Mouse (Mus musculus) stomach, embryonic 14.5 days (tissue): ENCODE results near the gene Gtf3c1. TPM values are rescaled to one million over a fixed set of nuclear protein-coding genes. Genes with fewer than 3 reads are reported as not detected.

ENCODE experiments used
- ATAC-seq: fragments of 200-750 bp; cut with Nextera tagmentation; 2 replicates; pipeline ENCODE4 v1.8.0; 2017; ENCODE audit warnings: low read depth, moderate TSS enrichment; ENCODE audit not compliant: insufficient number of reproducible peaks, insufficient read depth, low FRiP score
- H3K27ac ChIP-seq: fragments of 300-500 bp; sonication (generic); 2 replicates; pipeline ENCODE4 v1.5.1; 2014; ENCODE audit warnings: mild to moderate bottlenecking, low read length, moderate library complexity, mixed read lengths
- H3K27me3 ChIP-seq: fragments of 300-500 bp; sonication (generic); 2 replicates; pipeline ENCODE4 v1.6.1; 2014; ENCODE audit warnings: low read length, control low read depth, mixed read lengths; ENCODE audit not compliant: control insufficient read depth, insufficient read depth
- H3K36me3 ChIP-seq: fragments of 300-500 bp; sonication (generic); 2 replicates; pipeline ENCODE4 v1.6.1; 2014; ENCODE audit warnings: mild to moderate bottlenecking, control low read depth, low read length, moderate library complexity, mixed read lengths; ENCODE audit not compliant: control insufficient read depth, insufficient read depth
- H3K4me1 ChIP-seq: fragments of 300-500 bp; sonication (generic); 2 replicates; pipeline ENCODE4 v1.6.1; 2014; ENCODE audit warnings: low read length, control low read depth, mixed read lengths; ENCODE audit not compliant: control insufficient read depth, insufficient read depth
- H3K4me2 ChIP-seq: fragments of 300-500 bp; sonication (generic); replicated peaks from 2 replicates; pipeline ENCODE4 v1.6.1; 2014; ENCODE audit warnings: low read depth, low read length, control low read depth
- H3K4me3 ChIP-seq: fragments of 300-500 bp; sonication (generic); 2 replicates; pipeline ENCODE4 v1.5.1; 2014; ENCODE audit warnings: low read depth, low read length, control low read depth
- H3K9ac ChIP-seq: fragments of 300-500 bp; sonication (generic); replicated peaks from 2 replicates; pipeline ENCODE4 v1.6.1; 2014; ENCODE audit warnings: low read depth, mild to moderate bottlenecking, control low read depth, low read length, moderate library complexity, mixed read lengths
- H3K9me3 ChIP-seq: fragments of 300-500 bp; sonication (generic); 2 replicates; pipeline ENCODE4 v1.6.1; 2016; ENCODE audit warnings: low read depth, low read length, control low read depth; ENCODE audit not compliant: control insufficient read depth
- WGBS: fragments of 180-500 bp; shearing (Covaris S2); extraction: QIAGEN DNeasy Blood & Tissue Kit; methylation state at CpG from one replicate; pipeline ENCODE4 v1.1.7; 2014; 5-methylcytosine and 5-hydroxymethylcytosine counted together
- polyA plus RNA-seq: library from polyadenylated mRNA; unstranded; fragments of >200 nt; fragmentation: Nextera tagmentation; extraction: Ambion mirVana; gene quantifications from 2 replicates; pipeline ENCODE4 v1.2.1, GENCODE M21; 2014

Gene Gtf3c1
- polyA plus RNA-seq, 1 experiment from 2014 or later: 37.7 TPM

GRCm38 (mm10) chr7:125645413-125645812 lies 62.2 kb downstream of the Gtf3c1 start:
- ATAC-seq: no peak
- no peaks in the 10 kb centered on the region for H3K4me1 ChIP-seq
- no peak overlapping the region for H3K27ac ChIP-seq
- peaks cover 92% of the 10 kb centered on the region for H3K36me3 ChIP-seq
- H3K4me2 ChIP-seq: no peak overlapping the region
- no peak overlapping the region for H3K9ac ChIP-seq
- H3K9me3 ChIP-seq: no peaks in the 10 kb centered on the region
- H3K27me3 ChIP-seq: no peaks in the 10 kb centered on the region
- WGBS: 91% methylated on average over 7 of the region's 7 CpGs
- H3K4me3 ChIP-seq: no peak overlapping the region

GRCm38 (mm10) chr7:125643880-125644279 lies 63.7 kb downstream of the Gtf3c1 start:
- peaks cover 80% of the 10 kb centered on the region for H3K36me3 ChIP-seq
- no peaks in the 10 kb centered on the region for H3K27me3 ChIP-seq
- WGBS: 87% methylated on average over 6 of the region's 6 CpGs

GRCm38 (mm10) chr7:125638870-125639386 lies 68.7 kb downstream of the Gtf3c1 start:
- peak; percentile 47; the same call in 1 of the 2 replicates for ATAC-seq
- Histone ChIP-seq H3K4me3 (no peak overlapping the region), H3K4me1 (no peaks in the 10 kb centered on the region), H3K4me2 (no peak overlapping the region), H3K9ac (no peak overlapping the region), H3K36me3 (peaks cover 32% of the 10 kb centered on the region), H3K27ac (no peak overlapping the region), H3K9me3 (no peaks in the 10 kb centered on the region), H3K27me3 (no peaks in the 10 kb centered on the region)
- WGBS: 52% methylated on average over 9 of the region's 9 CpGs

More at GRCm38 (mm10) chr7:125643880-125644279, 63.7 kb downstream of the Gtf3c1 start:
- Histone ChIP-seq H3K4me1 (no peaks in the 10 kb centered on the region), H3K9me3 (no peaks in the 10 kb centered on the region), H3K27ac (no peak overlapping the region), H3K4me3 (no peak overlapping the region), H3K4me2 (no peak overlapping the region), H3K9ac (no peak overlapping the region)
- no peak for ATAC-seq

GRCm38 (mm10) chr7:125638376-125638775 lies 69.2 kb downstream of the Gtf3c1 start:
- Histone ChIP-seq H3K27ac (no peak overlapping the region), H3K9me3 (no peaks in the 10 kb centered on the region), H3K9ac (no peak overlapping the region), H3K4me3 (no peak overlapping the region), H3K4me2 (no peak overlapping the region), H3K4me1 (no peaks in the 10 kb centered on the region), H3K27me3 (no peaks in the 10 kb centered on the region), H3K36me3 (peaks cover 26% of the 10 kb centered on the region)
- 75% methylated on average over 6 of the region's 6 CpGs for WGBS
- ATAC-seq: no peak

- H3K9me3 ChIP-seq: no peaks in the 10 kb centered on the region
- WGBS: 84% methylated on average over 8 of the region's 8 CpGs
- H3K27me3 ChIP-seq: no peaks in the 10 kb centered on the region
- H3K27ac ChIP-seq: no peak overlapping the region
- no peak for ATAC-seq
- peaks cover 3% of the 10 kb centered on the region; the same call in 1 of the 2 replicates for H3K4me1 ChIP-seq
- H3K9ac ChIP-seq: no peak overlapping the region
- peaks cover 20% of the 10 kb centered on the region for H3K36me3 ChIP-seq
- no peak overlapping the region for H3K4me3 ChIP-seq
- H3K4me2 ChIP-seq: no peak overlapping the region
Observed at GRCm38 (mm10) chr7:125637220-125638140, 70.1 kb downstream of the Gtf3c1 start.

GRCm38 (mm10) chr7:125630989-125631388 lies 76.6 kb downstream of the Gtf3c1 start:
- Histone ChIP-seq H3K4me1 (peaks cover 9% of the 10 kb centered on the region; the same call in 1 of the 2 replicates), H3K27ac (no peak overlapping the region), H3K9me3 (no peaks in the 10 kb centered on the region; the same call in 1 of the 2 replicates), H3K36me3 (no peaks in the 10 kb centered on the region), H3K4me3 (no peak overlapping the region), H3K9ac (no peak overlapping the region), H3K27me3 (no peaks in the 10 kb centered on the region), H3K4me2 (no peak overlapping the region)
- 80% methylated on average over 3 of the region's 3 CpGs for WGBS
- no peak for ATAC-seq

GRCm38 (mm10) chr7:125630317-125630716 lies 77.3 kb downstream of the Gtf3c1 start:
- 58% methylated on average over 4 of the region's 4 CpGs for WGBS

GRCm38 (mm10) chr7:125625829-125626228 lies 81.8 kb downstream of the Gtf3c1 start:
- Histone ChIP-seq H3K27ac (no peak overlapping the region), H3K4me3 (no peak overlapping the region), H3K36me3 (no peaks in the 10 kb centered on the region), H3K9ac (no peak overlapping the region), H3K4me2 (no peak overlapping the region), H3K9me3 (no peaks in the 10 kb centered on the region; the same call in 1 of the 2 replicates), H3K4me1 (no peaks in the 10 kb centered on the region), H3K27me3 (no peaks in the 10 kb centered on the region)
- WGBS: 59% methylated on average over 7 of the region's 7 CpGs
- no peak for ATAC-seq

More at GRCm38 (mm10) chr7:125630317-125630716, 77.3 kb downstream of the Gtf3c1 start:
- no peak overlapping the region for H3K4me2 ChIP-seq
- H3K27me3 ChIP-seq: no peaks in the 10 kb centered on the region
- no peak overlapping the region for H3K4me3 ChIP-seq
- no peaks in the 10 kb centered on the region for H3K36me3 ChIP-seq
- no peaks in the 10 kb centered on the region; the same call in 1 of the 2 replicates for H3K9me3 ChIP-seq
- H3K27ac ChIP-seq: no peak overlapping the region
- peaks cover 9% of the 10 kb centered on the region; the same call in 1 of the 2 replicates for H3K4me1 ChIP-seq
- ATAC-seq: no peak
- no peak overlapping the region for H3K9ac ChIP-seq
